Mouse (Mus musculus): ENCODE measurements around the gene Gtf3c5.

Gene Gtf3c5

DNA sequence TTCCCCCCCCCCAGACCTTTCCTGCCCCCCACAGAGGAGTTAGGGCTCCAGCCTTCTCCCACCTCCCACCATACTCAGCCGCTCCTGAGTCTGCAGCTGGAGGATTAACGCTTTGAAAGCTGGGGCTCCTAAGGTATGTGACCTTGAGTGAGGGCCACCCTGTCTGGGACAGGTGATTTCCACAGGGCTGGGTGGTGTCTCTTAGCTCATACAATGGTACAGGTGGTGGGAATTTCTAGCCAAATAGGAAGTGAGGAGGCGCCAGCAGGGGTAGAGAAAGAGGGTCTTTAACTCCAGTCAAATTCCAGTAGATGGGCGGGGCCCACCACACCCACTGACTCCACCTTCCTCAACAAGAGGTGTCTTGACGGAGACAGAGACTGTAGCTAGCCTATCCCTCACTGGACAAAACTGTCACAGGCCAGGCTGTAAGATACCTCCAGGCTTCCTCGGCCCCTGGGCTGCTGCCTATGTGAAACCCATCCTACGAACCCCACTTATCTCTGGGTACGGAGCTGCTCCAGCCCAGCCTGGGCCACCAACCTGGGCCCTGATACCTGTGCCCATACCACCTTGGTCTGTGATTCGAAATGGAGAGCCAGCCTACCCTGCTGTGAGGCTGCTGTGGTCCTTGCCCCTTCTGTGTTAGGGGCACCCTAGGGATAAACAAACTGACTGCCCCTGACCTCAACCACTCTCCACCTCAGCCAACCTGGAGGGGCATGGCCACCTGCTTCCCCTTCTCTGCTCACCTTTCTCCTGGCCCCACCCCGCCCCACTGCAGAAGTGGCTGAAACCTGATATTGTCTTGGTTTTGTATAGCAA, 24.0 kb upstream of the Gtf3c5 start:
- no peak for DNase-seq

DNA sequence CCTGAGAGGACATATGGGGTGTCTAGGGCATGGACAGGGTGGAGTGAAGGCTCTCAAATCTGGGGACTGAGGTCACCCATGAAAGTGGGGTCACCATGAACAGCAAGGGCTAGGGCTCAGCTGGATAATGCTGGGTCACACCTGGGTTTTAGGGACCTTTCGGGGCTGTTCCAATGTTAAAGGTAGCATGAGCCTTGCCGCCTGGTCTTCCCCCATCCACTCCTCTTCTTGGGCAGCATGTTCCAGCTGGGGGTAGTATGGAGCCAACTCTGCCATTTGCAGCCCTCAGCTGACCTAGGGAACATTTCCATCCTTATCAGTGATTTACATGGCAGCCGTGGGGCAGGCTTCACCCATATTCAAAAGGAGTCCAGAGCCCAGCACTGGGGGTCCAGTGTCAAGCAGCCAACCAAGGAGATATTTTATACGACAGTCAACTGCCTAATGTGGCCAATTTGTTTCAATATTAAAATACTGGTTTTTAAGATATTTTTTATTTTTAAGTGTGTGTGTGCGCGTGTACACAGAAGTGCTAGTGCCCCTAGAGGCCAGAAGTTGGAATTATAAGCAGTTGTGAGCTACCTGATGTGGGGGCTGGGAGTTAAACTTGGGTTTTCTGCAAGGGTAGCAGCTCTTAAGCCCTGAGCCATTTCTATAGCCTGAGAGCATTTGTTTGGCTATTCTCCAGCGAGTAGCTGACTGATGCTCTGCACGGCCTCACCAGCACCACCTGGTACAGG, 23.2 kb upstream of the Gtf3c5 start:
- no peak for DNase-seq

- no peak for DNase-seq
Measured at GRCm38 (mm10) chr2:28605789-28606541, 22.4 kb upstream of the Gtf3c5 start.

DNA sequence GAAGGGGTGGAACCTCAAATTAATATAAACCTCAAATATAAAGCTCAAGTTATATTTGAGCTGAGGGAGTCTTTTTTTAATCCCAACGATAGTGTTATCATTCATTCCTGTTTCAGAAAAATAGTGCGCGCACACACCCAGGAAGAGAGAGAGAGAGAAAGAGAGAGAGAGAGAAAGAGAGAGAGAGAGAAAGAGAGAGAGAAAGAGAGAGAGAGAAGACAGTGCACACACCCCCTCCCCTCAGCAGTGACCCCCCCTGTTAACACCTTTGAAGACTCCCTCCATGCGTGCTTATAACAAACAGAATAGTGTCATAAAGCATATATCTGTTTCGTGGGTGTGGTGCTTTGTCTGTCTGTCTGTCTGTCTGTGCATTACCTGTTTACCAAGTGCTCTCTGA, 20.0 kb upstream of the Gtf3c5 start:
- DNase-seq = no peak

DNA sequence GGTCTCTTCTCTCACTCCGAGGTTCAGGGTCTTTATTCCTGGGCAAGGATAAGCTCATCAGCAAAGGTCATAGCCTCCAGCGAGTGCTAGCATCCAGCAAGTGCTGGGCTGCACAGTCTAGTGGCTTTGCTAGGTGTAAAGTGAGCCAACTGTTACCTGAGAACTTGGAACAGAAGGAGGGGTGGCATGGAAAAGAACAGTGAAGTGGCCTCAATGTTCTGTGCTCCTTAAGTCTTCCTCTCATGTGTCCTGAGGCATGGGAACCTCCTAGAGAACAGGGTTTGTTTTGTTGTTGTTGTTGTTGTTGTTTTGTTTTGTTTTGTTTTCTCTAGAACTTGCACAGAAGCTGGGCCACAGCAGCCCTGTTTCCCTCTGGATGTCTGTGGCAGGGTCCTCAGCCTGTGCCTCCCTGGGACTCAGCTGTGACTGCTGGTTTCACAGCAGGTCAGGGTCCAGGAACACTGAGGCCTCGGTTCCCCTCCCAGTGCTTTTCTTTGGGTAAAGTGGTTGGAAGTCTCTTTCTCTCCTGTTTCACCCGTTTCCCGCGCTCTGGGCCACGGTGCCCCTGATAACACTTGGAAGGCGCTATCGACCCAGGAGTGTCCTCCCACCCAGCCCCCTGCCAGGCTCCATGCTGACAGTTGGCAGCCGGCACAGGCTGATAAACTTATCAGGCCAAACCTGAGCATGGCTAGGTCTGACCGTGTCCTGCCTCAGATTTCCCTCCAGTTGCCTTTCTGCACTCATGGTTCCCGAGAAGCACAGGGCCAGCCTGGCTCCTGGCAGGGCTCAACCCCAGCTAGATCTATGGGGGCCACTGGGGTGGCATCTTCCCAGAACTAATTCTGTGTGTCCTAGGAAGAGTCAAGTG, 18.4 kb upstream of the Gtf3c5 start:
- no peak for DNase-seq

DNA sequence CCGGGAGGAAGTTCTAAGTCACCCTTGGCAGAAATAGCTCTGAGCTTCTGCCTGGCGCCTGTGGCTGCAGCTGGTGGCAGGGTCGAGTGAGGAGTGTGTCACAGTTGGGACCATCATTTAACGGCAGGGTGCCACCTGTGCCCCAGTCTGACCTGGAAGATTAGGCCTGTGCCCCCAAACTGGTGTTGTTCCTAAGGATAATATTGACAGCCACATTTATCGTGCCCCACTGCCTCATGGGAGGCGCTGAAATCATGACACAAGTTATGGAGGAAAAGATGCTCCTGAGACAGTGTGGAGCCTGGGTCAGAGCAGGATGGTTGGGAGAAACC, 16.0 kb upstream of the Gtf3c5 start:
- DNase-seq = no peak

- no peak for DNase-seq
Measured at GRCm38 (mm10) chr2:28598692-28599568, 15.4 kb upstream of the Gtf3c5 start.

DNA sequence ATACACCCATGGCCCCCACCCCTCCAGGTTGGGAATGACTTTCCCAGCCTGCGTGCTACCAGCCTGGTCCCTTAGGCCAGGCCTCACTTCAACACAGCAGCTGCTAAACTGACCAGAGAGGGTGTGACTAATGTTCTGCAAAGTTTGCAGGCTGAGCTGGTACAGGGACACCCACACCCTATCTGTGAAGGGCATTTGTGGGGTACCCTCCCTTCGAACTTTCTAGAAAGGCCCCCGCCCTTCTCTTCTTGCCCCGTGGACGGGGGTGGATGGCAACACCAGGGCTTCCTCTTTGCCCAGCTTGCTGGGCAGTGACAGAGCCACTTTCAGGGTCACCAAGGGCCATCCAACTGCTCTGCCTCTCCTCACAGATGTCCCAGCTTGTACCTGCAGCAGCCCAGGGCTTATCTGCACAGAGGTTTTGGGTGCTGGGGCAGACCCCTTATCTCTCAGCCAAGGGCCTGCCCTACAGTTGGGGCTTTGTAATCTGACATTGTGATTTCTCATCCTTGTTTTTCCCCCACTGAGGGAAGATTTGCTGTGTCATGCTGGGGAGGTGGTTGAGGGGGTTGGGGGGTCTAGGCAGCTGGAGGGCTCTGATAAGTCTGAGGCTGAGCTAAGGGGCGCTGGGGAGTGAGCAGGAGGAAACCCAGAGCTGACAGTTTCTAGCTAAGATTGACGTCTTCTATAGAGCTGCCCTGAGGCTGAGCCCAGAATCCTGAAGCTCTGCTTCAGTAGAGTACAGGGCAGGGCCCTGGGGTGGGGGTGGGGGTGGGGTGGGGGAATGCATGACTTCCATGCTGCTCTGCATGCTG, 14.4 kb upstream of the Gtf3c5 start:
- DNase-seq = no peak

DNA sequence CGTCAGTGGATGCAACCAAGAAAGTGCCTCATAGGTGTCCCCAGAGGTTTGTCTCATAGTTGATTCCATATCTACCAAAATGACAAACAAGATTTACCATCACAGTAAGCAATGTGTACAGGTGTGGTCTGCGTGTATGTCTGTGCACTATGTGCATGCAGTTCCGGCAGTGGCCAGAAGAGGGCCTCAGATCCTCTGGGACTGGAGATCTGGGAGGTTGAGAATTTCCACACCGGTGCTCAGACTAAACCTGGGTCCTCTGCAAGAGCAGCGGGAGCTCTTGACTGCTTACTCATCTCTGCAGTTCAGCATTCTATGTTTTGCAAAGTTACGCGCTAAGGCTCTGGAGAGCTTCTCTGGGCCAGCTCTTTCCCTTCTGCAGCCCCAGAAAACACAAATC, 13.4 kb upstream of the Gtf3c5 start:
- no peak for DNase-seq

- DNase-seq = no peak
Measured at GRCm38 (mm10) chr2:28596021-28596420, 12.5 kb upstream of the Gtf3c5 start.

DNA sequence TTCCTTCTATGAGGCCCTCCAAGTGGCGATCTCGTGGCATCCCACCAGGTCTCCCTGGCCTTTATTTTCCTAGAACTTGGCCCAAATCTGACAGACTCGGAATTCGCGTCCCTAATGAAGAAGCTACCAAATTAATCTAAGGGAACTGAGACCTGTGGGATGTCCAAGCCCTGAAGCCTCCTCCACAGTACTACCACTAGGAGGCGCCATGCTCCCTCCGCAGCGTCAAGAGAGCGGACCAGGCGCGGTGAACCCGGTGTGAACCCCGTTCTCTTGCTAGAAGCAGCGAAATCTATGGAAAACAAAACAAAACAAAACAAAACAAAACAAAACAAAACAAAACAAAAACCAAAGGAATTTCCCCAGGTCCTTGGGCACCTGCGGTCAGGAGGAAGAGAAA, 9.3 kb upstream of the Gtf3c5 start:
- DNase-seq = peak; percentile 42

DNA sequence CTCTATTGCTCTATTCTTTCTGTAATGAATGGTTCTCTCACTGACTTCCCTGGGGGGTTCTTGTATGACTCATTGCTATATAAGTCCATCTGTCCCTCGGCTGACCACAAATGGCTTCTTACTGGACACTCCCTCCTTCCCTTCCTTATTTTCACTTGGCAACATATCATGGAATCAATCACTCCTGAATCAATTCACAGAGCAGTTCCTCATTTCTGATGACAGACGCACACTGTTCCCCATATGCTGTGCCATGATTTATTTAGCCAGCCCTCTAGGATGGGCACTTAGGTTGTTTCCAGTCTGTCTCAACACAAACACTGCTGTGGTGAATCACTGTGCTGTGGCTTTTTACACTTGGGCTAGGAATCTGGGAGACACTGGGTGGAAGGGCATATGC, 7.9 kb upstream of the Gtf3c5 start:
- DNase-seq = no peak

DNA sequence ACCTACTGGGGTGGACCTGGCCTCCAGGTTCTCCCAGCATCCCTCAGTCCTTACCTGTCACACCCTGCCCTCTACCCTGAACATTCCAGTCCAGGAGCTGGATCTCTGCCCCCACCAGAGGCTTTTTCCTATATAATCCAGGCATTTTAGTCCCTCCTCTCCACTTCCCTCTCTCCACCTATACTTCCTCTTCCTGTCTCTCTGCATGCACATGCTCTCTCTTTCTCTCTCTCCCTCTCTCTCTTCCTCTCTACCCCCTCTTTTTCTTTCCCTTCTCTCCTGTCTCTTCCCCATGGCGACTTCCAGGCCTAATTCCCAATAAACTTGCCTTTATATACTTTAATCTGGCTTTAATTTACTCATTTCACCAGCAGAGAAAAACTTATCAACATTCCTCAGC, 5.0 kb upstream of the Gtf3c5 start:
- DNase-seq = no peak

DNA sequence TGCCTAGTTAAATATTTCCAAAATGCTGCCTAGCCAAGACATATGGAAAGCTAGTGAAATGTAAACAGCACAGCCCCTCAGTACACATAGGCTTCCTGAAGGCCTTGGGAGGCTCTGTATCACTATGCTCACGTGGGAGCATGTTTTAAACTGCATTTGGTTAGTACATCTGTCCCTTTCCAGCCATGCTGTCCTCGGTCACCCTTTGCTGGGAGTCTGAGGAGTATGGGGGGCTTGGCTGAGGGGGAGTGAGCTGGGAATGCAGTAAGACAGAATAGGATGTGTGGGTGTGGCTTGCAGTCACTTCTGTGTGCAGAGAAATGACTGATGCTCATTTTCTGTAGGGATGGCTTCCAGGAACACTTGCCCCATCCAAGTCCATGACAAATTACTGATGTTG, 2.2 kb upstream of the Gtf3c5 start:
- no peak for DNase-seq

GRCm38 (mm10) chr2:28585043-28585571, 1.6 kb upstream of the Gtf3c5 start:
- DNase-seq = peak; percentile 72

DNA sequence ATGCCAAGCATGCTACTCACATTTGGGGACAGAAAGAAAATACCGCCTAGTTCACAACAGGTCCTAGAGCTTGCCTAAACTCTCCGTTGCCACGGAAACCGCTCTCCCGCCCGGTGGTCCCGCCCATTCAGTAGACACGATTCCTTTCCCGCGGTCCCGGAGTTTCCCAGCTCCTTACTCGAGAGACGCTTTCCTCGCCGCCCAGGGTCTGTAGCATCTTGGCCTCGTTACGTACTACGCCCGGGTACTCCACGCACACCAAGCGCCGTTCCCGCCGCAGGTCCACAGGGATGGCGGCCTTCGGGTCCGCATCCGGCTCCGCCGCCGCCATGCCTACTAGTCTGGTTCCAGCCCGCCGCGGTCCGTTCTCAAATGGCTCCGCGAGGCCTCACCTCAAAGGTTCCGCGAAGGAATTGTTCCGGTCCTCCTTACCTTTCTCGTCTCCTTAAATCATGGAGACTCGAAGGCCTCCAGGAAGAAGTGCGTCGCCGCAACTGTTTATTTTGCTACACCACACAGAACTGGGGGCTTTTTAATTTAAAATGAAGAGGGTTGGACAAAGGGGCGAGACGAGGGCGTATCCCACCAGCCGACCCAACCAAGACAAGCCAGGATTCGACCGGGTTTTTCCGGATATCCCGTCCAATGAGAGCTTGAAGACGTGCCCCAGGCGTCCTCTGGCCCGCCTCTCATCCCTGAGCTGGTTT, 751 bp downstream of the Gtf3c5 start:
- DNase-seq = peak; percentile 86

DNA sequence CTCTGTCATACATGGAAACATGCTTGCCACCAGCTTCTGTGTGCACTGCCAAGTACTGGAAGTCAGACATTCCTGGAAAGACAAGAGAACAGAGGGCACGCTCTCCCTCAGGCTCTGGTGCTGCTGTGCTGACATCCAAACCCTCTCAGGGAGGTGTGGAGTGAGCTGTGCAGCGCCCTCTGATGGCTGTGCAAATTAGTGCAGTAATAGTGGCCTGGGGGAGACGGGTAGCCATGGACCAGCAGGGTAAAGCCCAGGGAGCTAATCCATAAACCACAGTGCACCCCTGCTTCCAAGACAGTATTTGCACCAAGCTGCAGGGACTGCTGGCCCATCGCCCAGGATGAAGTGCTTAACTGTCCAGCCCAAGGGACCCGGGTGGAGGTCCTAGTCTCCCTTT, 5.5 kb downstream of the Gtf3c5 start:
- no peak for DNase-seq

- no peak for DNase-seq
Measured at GRCm38 (mm10) chr2:28576815-28577214, 6.7 kb downstream of the Gtf3c5 start.

DNA sequence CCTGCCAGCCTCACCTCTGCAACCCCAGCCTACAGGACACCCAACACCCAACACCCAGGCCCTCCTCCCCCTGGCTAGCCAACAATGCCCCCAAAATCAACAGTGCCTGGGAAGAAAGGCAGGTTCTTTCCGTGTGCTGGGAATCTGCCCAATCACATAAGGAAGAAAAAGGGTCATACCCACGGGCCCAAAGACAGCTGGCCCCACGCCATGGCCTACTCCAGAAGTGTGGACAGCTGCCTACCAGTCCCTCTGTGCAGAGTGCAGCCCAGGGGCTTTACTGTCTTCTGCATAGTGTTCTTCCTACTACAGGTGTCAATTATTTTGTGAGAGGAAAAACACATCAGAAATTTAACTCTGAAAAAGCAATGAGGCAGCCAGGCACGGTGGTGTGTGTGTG, 8.2 kb downstream of the Gtf3c5 start:
- no peak for DNase-seq

GRCm38 (mm10) chr2:28569903-28570302, 13.6 kb downstream of the Gtf3c5 start:
- DNase-seq = no peak

Data from cerebellum, adult 11-12 months (tissue).